Mouse (Mus musculus) urinary bladder, adult 2 months (tissue): ENCODE measurements around the gene Nop58. TPM values are rescaled to one million over a fixed set of nuclear protein-coding genes. Genes with fewer than 3 reads are reported as not detected.
"Not testable (repeated sequence)": the region's sequence is repeated elsewhere in the genome, so short reads cannot be mapped to it uniquely, and the experiment has no call there.

ENCODE experiments used
- DNase-seq: peaks from one replicate; pipeline ENCODE4 v3.0.0; 2022; ENCODE audit warnings: low spot score
- polyA plus RNA-seq: library from polyadenylated mRNA; depleted of rRNA; stranded (reverse); fragments of >200 nt; gene quantifications from 2 replicates; pipeline ENCODE4 v1.2.3, GENCODE M21; 2012; rRNA removed

Gene Nop58
- 44.6 and 51.6 TPM in 2 replicates for polyA plus RNA-seq

DNA sequence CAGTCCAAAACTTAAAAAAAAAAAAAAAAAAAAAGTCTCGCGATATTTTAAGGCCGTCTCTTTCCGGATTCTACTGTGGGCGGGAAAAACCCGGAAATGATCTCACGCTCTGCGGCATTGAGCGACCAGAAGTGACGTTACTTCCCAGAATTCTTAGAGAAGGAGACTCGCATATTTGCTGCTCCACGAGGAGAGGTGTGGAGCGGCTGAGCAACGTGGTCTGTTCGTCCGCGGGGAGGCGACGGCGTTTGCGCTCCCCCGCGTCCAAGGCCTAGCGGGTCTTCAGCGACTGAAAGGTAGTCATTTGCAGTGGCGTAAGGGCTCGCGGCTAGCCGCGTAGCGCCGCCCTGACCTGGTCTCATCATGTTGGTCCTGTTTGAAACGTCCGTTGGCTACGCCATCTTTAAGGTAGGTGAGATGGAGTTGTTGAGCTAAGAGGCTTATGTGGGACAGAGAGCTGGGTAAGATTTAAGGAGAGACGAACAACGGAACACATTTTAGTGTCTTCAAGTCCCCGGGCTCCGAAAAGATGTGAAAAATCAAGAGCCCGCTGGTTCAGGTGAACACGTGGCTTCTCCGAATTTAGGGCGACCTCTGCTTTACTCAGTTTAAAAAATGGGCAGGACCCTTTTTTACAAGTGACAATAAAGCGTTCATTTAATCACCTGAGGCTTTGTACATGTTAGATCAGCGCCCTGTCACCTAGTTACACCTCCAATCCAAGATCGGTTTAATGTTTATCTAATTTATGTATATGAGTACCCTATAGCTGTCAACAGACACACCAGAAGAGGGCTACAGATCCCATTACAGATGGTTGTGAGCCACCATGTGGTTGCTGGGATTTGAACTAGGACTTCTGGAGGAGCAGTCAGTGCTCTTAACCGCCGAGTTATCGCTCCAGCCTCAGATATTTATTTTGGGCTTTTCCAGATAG, at the start of gene Nop58:
TSS of gene Nop58 (plus strand) at position 153 of the 937 bp plus-strand sequence.
- DNase-seq: peak; percentile 68

DNA sequence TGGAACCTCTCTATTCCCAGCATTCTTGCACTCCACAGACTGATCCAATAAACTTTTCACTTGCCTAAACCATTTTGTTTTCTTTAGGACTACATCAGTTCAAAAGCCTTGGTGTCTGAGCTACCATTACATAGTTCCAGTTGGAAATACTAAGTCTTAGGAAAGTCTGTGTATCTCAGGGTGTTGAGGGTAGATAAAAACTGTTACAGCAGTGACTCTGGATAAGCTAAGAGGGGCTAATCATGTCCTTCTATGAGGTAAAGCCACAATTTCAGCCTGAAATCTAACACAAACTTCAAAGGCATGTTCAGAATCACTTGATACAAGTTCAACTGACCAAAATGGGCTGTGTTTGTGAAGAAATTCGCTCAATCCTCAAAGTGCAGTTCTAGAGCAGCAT, 48.4 kb upstream of the Nop58 start:
- no peak for DNase-seq

DNA sequence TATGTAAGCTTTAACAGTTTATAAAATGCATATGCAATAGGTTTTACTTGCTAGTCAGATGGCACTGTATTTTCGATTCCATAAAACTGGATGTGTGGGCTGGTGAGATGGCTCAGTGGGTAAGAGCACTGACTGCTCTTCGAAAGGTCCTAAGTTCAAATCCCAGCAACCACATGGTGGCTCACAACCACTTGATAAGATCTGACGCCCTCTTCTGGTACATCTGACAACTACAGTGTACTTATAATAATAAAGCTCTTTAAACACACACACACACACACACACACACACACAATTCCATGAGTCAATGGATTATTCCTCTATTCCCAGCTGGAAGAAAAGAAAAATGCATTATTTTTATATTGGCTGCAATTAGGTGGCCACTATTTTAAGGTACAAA, 46.4 kb upstream of the Nop58 start:
- no peak for DNase-seq

DNA sequence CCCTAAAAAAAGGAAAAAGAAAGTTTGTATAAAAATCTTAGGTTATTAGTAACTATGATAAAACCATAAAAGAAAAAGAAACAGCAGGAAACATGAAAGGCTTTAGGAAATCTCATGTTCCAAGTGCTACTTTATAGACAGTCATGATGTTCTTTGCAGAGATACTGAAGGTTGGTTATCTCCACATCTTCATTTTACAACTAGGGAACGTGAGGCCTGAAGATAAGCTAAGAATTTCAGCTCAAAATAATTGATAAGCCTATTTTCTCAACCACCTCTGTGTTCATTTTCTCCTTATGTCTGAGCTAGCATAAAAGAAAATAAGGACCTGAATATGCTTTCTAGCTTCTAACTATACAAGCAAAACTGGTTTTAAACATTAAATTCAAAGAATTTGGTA, 42.3 kb upstream of the Nop58 start:
- DNase-seq: no peak

DNA sequence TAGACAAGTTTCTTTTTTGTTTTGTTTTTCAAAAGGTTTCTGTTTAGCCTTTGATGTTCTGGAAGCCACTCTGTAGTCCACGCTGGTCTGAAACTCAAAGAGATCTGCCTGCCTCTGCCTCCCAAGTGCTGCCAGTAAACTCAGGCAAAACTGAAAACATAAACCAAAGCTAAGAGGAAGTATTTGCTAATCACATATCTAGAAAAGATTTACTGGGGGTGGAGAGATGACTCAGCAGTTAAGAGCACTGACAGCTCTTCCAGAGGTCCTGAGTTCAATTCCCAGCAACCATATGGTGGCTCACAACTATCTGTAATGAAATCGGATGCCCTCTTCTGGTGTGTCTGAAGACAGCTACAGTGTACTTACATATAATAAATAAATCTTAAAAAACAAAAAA, 38.3 kb upstream of the Nop58 start:
- not testable (repeated sequence) for DNase-seq

DNA sequence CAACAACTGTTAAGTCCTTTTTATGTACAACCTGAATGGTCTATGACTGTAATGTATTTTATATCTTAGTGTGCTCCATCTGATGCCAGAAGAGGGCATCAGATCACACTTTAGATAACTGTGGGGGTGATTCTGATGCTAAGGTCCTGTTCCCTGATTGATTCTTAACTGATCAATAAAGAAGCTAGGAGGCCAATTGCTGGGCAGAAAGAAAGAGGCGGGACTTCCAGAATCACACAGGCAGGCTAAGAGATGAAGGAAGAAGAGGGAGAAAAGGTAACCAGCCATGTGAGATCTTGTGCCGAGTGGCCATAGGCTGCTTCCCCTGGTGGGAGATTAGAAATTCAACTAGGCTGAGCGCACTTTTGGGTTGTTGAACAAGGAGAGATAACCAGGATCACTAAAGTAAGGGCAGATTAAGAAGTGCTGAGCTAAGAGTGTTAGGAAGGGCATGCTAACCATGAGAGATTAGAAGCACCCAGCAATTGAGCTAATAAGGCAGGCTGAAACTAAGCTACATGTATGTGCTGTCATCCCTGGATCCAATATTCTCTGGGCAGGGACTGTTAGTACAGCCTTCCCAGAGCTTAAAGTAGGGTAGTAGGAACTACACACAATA, 33.5 kb upstream of the Nop58 start:
- no peak for DNase-seq

DNA sequence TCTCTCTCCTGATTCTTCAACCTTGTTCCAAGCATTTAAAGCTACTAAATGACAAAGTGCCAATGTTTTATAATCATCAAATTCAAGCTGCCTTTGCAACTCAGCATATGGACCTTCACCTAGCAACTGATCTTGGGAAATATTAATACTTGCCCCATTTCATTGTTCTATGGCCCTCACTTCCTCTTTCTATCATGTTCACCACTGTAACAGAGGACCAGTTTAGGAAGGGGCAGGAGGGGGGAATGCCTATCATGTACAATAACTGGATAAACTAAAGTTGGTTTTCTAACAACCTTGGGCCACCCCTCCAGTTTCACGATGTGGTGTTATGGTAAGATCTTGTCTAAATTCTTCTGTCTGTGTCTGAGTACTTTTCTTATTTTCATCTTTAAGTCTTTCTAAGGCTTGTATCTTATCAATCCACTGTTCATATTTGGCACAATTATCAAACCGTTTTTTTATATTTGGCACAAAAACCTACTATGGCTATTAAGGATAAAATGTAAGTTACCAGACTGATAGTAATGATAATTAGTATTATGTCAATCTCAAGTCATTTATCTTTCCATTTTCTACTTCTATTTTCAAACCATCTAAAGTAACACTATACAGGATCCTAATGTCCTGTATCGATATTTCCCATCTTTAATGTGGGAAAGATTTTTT, 31.4 kb upstream of the Nop58 start:
- no peak for DNase-seq

DNA sequence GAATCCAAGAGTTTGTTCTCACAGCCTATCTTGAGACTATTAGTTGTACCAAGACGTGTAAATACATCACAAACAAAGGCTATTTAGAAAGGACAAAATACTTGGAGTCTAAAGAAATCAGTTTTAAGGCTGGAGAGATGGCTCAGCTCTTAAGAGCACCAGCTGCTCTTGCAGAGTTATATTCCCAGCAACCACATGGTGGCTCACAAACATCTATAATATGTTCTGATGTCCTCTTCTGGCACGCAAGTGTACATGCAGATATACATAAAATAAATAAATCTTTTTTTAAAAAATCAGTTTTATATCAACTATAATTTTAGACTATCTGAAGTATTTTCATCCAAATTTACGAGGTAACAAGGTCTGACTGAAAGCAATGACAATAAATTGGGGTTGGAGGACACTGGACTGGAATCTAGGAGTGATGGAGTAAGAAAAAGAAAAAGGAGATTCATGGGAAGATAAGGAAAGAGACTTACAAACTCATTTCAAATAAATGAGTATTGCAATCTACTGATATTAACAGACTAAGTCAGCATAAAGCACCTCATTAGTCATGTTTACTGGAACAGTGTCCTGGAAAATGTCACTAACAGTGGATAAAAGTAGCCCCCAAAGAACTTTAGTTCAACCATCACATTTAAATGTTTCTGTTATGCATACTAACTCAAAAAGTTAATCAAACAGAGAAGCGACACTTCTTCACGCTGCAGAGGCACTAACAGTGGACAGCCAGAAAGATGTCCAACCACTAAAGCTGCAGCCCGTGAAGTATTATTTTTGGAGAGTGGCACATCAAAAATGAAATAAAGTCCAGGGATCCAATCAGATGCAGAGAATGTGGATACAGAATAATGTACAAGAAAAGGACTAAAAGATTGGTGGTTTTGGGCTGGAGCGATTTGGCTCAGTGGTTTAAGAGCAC, 28.3 kb upstream of the Nop58 start:
- DNase-seq: no peak

DNA sequence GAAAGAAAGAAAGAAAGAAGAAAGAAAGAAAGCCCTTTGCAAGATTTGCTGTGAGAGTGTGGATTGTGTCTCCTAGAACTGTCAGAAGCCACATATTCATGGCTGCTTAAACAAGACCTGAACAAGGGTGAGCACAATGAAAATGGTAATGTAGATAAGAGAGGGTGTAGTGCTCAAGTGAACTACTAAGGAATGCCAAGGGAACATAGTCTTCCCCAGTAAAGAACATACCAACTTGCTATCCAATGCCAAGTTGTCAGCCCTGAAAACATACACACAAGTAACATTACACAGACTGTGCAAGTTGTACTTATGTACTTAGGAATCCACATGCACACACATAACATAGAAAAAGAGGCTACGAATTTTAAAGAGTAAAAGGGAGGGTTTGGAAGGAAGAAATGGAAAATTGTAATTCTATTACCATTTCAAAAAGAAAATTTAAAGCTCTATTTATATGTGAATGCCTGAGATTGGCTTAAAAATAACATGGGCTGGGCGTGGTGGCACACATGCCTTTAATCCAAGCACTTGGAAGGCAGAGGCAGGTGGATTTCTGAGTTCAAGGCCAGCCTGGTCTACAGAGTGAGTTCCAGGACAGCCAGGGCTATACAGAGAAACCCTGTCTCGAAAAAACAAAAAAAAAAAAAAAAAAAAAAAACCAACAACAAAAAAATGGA, 21.2 kb upstream of the Nop58 start:
- no peak for DNase-seq

DNA sequence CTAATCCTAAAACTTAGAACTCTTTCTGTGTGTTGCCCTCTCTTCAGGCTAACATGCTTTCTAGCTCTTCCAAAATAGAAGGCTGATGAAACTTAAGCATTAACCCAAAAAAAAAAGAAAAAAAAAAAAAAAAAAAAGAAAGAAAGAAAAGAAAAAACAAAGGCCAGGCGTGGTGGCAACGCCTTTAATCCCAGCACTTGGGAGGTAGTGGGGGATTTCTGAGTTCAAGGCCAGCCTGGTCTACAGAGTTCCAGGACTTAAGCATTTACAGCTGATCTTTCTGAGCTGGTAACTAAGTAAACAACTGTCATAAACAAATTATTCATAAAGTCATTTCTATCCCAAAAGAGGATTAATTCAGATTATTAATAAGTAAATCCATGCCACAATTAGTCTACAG, 15.9 kb upstream of the Nop58 start:
- no peak for DNase-seq

DNA sequence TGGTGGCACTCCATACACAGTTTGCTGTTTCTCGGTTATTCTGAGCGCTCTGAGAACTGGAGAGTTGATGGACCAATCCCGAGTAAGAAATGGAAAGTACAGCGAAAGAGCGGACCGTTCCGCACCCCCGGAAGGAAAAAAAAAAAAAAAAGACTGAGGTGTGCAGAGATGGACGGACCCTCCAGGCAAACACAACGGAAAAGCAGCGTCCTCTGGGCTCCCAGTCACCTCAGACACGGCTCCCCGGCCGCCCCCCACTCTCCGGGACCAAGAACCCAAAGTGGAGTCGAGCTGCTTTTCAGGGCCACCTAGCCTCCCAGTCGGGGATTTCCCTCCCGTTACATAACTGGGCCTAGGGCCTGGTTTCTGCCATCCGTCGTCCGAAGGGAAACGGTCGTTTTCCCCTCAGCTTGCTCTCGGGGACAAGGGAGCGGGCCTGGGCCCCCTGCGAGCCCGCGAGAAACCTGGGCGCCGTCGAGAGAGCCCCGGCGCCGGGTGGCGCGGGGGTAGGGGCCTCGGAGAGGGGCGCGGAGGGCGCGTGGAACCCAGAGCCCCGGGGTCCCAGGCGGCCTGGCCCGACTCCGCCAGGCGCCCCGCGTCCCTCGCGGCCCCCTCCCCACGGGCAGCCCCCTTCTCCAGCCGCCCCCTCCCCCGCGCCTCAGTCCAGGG, 14.7 kb upstream of the Nop58 start:
- no peak for DNase-seq

DNA sequence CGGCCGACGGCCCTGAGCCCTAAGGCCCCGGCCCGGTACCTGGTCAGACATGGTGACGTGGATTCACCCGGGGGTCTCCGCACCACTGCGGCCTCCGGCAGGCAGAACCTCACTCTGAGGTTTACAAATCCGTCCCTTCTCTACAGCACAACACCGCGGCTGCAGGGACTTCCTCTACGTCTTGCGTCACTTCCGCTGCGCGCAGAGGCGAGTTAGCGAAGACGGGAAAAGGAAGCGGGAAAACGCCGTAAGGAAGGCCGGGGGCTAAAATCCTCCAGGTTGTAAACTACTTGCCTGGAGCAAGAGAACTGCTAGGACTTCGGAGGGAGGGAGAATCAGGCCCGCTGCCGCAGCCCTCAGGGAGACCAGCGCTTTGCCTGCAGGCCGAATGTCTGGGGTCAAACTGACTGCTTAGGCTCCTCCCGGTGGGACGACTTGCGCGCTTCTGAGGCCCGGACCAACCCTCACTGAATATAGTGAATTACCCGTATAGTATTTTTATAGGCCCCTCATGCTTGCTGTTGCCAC, 14.1 kb upstream of the Nop58 start, which contains the start of gene Sumo1:
TSS of gene Sumo1 (minus strand) at position 194 of the 528 bp plus-strand sequence.
- DNase-seq: peak; percentile 63

DNA sequence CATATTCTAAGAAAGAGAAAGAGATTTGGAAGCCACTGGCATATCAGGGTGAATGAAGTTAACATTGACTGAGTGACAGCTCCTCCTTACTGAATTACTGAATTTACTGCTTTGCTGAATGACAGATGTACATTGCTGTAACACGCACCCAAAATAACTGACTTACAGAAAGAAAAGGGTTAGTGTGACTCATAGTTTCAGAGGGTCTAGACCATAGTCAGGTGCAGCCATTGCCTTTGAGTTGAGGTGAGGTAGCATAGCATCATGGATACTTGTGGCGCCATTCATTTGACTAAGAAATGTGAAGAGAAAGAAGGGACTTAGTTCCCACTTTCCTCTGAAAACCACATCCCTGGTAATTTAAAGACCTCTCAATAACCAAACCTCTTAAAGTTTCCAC, 11.1 kb upstream of the Nop58 start:
- DNase-seq: no peak

DNA sequence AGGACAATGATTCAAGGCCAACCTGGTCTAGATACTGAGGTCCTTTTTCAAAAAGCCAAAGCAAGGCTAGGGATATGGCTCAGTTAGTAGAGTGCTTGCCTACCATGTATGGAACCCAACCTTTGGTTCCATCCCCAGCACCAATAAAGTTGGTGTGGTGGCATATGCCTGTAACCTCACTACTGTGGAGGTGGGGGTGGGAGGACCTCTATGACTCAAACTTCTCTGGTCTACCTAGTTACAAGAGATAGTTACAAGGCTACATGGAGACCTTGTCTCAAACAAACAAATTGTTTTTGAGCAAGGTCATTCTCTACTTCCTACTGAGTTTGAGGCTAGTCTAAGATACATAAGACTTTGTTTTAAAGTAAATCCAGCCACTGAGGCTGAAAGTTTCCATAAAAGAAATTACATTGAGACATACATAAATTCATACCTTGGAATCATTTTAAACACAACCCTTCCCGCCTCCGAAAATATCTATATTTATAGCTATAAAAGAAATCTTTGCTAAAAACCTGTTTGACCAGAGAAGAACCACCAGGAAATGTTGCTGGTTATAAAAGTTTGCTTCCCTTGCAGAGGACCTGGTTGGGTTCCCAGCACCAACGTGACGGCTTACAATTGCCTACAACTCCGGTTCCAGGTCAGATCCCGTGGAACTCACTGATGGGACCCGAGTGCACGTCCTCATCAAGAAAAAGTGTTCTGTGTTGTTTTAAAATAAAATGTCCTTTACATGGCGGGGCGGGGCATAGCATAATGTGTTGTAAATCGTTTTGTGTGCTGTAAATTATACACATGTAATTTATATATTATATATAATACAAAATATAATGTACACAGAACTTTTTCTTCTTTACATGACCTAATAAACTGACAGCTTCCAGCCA, 599 bp upstream of the Nop58 start:
- DNase-seq: peak; percentile 23

DNA sequence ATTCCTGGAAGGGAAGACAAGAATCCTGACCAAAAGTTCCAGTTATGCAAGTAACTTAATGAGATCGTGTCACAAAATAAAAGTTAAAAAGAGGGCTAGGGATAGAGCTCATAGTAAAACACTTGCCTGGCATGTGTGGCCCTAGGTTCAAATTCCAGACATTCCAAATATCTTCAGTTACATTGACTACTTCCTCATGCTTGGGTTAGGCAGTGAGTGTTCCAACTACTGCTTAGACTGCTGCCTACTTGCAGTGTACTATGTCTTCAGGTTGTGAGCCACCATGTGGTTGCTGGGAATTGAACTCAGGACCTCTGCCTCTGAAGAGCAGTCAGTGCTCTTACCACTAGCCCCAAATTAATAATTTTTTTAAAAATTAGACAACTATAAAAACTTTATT, 2.7 kb downstream of the Nop58 start:
- no peak for DNase-seq

DNA sequence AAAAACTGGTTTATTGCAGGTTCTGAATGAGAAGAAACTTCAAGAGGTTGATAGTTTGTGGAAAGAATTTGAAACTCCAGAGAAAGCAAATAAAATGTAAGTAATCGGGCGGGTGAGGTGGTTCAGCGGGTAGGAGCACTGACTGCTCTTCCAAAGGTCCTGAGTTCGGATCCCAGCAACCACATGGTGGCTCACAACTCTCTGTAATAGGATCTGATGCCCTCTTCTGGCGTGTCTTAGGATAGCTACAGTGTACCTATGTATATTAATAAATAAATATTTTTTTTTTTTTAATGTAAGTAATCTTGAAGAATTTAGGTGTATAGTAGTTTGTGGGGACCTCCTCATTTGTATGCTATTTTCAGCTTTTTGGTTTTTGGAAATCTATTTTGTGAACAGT, 5.7 kb downstream of the Nop58 start:
- no peak for DNase-seq

DNA sequence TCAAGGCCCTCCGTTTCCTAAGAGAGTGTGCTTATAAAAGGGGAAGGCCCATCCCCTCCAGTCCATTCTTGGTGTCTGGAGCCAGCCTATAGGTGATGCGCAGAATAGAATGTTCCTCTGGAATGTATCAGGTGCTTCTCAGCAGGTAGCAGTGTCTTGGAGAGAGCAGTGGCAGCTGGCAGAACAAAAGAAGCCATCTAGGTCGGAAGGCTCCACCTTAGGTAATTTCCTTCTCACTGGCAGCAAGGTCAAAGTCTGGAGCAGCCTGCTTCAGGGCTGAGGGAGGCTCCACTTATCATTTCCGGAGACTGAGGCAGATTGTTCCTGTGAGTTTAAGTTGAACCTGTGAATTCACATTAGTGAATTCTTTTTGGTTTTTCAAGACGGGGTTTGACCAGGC, 13.0 kb downstream of the Nop58 start:
- no peak for DNase-seq

DNA sequence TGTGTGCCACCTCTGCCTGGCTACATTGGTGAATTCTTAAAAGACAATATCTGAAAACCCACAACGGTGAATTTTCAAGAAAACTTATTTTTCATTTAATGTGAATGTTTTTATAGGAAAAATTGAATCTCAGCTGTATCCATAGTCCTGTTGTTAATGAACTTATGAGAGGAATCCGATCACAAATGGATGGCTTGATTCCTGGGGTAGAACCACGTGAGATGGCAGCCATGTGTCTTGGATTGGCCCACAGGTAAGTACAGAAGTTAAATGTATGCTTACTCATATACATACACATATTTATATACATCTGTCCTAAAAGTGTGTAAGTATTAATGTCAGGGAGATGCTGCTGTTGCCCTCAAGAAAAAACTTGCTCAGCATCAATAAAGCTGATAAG, 13.4 kb downstream of the Nop58 start:
- DNase-seq: no peak

DNA sequence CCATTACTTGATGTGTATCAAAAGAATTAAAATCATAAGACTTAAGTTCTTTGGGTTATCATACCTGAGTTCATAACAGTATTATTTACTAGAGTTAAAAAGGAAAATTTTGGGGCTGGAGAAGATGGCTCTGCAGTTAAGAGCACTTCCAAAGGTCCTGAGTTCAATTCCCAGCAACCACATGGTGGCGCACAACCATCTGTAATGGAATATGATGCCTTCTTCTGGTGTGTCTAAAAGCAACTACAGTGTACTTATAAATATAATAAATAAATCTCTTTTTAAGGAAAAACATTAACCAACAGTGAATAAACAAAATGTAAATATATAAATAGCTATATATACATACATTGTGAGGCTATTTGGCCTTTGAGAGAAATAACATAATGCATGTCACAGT, 17.0 kb downstream of the Nop58 start:
- no peak for DNase-seq
